Mouse (Mus musculus): ENCODE results near the gene Edc4.

The Edc4 gene

GRCm38 (mm10) chr8:105942542-105942941 is 61.9 kb downstream of the Edc4 start:
- no peak for DNase-seq (ENCODE audit: low spot score)

GRCm38 (mm10) chr8:105943321-105943739 is 62.6 kb downstream of the Edc4 start, which contains the start of gene Lcat:
Gene Lcat (minus strand): TSS chr8:105943382.
- DNase-seq (ENCODE audit: low spot score) = no peak

Measured in layer of hippocampus, adult 9-10 months (tissue).